Mouse (Mus musculus): Measurements from ENCODE around the gene Cdhr4. TPM values are rescaled to one million over a fixed set of nuclear protein-coding genes. Genes with fewer than 3 reads are reported as not detected.

Gene Cdhr4
- polyA plus RNA-seq, 1 experiment from 2014 or later, result 15.7 TPM

- Histone ChIP-seq H3K27me3 (replicated peaks; ENCODE audit: control insufficient read depth, insufficient read depth, low read length) (no peaks in the 10 kb centered on the region), H3K4me3 (ENCODE audit: low read depth, low read length) (no peak overlapping the region), H3K27ac (ENCODE audit: low read depth) (no peak overlapping the region), H3K9ac (ENCODE audit: low read length) (no peak overlapping the region), H3K4me1 (replicated peaks; ENCODE audit: control insufficient read depth, insufficient read depth, low read length) (no peaks in the 10 kb centered on the region), H3K9me3 (ENCODE audit: control insufficient read depth, low read length) (no peaks in the 10 kb centered on the region), H3K36me3 (ENCODE audit: control insufficient read depth, insufficient read depth, low read length) (no peaks in the 10 kb centered on the region), H3K4me2 (ENCODE audit: low read length) (no peak overlapping the region)
- no peak for ATAC-seq (replicated peaks; ENCODE audit: low FRiP score, low TSS enrichment, low read depth)
- DNase-seq (ENCODE audit: low spot score), result no peak
- 48% methylated on average over 2 of the region's 2 CpGs for WGBS
Observed at GRCm38 (mm10) chr9:107994464-107994863, 2.2 kb downstream of the Cdhr4 start.

- ATAC-seq (replicated peaks; ENCODE audit: low FRiP score, low TSS enrichment, low read depth), result no peak
- Histone ChIP-seq H3K4me2 (ENCODE audit: low read length) (no peak overlapping the region), H3K27me3 (replicated peaks; ENCODE audit: control insufficient read depth, insufficient read depth, low read length) (no peaks in the 10 kb centered on the region), H3K4me1 (replicated peaks; ENCODE audit: control insufficient read depth, insufficient read depth, low read length) (no peaks in the 10 kb centered on the region), H3K9me3 (ENCODE audit: control insufficient read depth, low read length) (no peaks in the 10 kb centered on the region), H3K9ac (ENCODE audit: low read length) (no peak overlapping the region), H3K36me3 (ENCODE audit: control insufficient read depth, insufficient read depth, low read length) (no peaks in the 10 kb centered on the region), H3K27ac (ENCODE audit: low read depth) (no peak overlapping the region), H3K4me3 (ENCODE audit: low read depth, low read length) (no peak overlapping the region)
- 94% methylated on average over 21 of the region's 21 CpGs for WGBS
- DNase-seq (ENCODE audit: low spot score), result no peak
Observed at GRCm38 (mm10) chr9:107995513-107995912, 3.2 kb downstream of the Cdhr4 start.

- WGBS, result 86% methylated on average over 5 of the region's 5 CpGs
- ATAC-seq (replicated peaks; ENCODE audit: low FRiP score, low TSS enrichment, low read depth) (no peak), DNase-seq (ENCODE audit: low spot score) (no peak)
Observed at GRCm38 (mm10) chr9:107996049-107996448, 3.8 kb downstream of the Cdhr4 start, which contains the start of gene Gm20662. Gene Gm20662 (plus strand): TSS chr9:107996349.

DNA sequence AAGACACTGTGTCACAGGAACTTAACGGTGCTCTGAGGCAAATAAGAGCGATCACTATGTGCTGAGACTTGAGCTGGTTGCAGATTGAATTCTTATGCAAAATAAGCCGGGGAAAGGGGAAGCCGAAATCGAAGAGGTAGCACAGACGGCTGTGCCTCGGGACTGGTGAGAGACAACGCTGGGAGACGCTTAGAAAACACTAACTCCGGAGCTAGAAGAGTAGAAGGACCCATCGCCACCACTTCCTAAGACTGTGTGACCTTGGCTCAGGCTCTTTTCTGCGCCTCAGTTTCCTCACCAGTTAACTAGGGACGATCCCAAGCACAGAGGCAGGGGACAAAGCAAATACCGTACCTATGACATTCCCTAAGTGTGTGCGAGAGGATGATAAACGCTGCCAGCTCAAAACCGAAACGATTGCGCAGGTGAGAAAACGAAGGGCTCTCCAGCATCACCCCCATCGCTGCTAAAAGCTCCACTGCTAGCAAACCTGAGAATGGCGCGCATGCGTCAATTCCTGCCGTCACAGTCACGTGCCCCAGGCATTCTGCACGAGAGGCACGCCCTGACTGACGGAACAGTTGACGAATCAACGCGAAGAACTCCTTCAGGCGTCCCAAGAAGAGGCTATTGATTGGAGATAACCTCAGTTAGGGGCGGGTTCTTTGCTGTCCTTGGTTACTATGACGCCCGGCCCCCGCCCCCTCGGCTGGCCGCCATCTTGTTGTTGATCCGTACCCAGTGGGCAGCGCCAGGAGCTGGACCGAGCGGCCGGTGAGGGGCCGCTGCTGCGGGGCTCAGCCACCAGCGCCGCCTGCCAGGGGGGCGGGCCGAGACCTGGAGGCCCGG is 9.8 kb downstream of the Cdhr4 start, which contains the start of gene Ip6k1:
Gene Ip6k1, plus strand, starts transcription at position 580 of the 849 bp plus-strand sequence.
- WGBS, result under 1% methylated on average over 51 of the region's 51 CpGs
- ATAC-seq (replicated peaks; ENCODE audit: low FRiP score, low TSS enrichment, low read depth) (peak; percentile 99), DNase-seq (ENCODE audit: low spot score) (peak; percentile 100)
- peak within 1 kb of the TSS; percentile 91 for H3K4me2 ChIP-seq (ENCODE audit: low read length)
- peak within 1 kb of the TSS; percentile 98 for H3K4me3 ChIP-seq (ENCODE audit: low read depth, low read length)
- H3K9me3 ChIP-seq (ENCODE audit: control insufficient read depth, low read length), result no peaks in the 10 kb centered on the region
- peak within 1 kb of the TSS; percentile 93 for H3K27ac ChIP-seq (ENCODE audit: low read depth)
- H3K27me3 ChIP-seq (replicated peaks; ENCODE audit: control insufficient read depth, insufficient read depth, low read length), result no peaks in the 10 kb centered on the region
- H3K9ac ChIP-seq (ENCODE audit: low read length), result peak within 1 kb of the TSS; percentile 93
- H3K36me3 ChIP-seq (ENCODE audit: control insufficient read depth, insufficient read depth, low read length), result no peaks in the 10 kb centered on the region
- H3K4me1 ChIP-seq (replicated peaks; ENCODE audit: control insufficient read depth, insufficient read depth, low read length), result peaks cover 19% of the 10 kb centered on the region

More at GRCm38 (mm10) chr9:107996049-107996448, 3.8 kb downstream of the Cdhr4 start, which contains the start of gene Gm20662:
- H3K36me3 ChIP-seq (ENCODE audit: control insufficient read depth, insufficient read depth, low read length), result no peaks in the 10 kb centered on the region
- H3K27me3 ChIP-seq (replicated peaks; ENCODE audit: control insufficient read depth, insufficient read depth, low read length), result no peaks in the 10 kb centered on the region
- H3K27ac ChIP-seq (ENCODE audit: low read depth), result no peak within 1 kb of the TSS
- no peak within 1 kb of the TSS for H3K4me3 ChIP-seq (ENCODE audit: low read depth, low read length)
- H3K9me3 ChIP-seq (ENCODE audit: control insufficient read depth, low read length), result no peaks in the 10 kb centered on the region
- no peaks in the 10 kb centered on the region for H3K4me1 ChIP-seq (replicated peaks; ENCODE audit: control insufficient read depth, insufficient read depth, low read length)
- H3K9ac ChIP-seq (ENCODE audit: low read length), result no peak within 1 kb of the TSS
- H3K4me2 ChIP-seq (ENCODE audit: low read length), result no peak within 1 kb of the TSS

- no peaks in the 10 kb centered on the region for H3K36me3 ChIP-seq (ENCODE audit: control insufficient read depth, insufficient read depth, low read length)
- no peaks in the 10 kb centered on the region for H3K27me3 ChIP-seq (replicated peaks; ENCODE audit: control insufficient read depth, insufficient read depth, low read length)
- under 1% methylated on average over 49 of the region's 50 CpGs for WGBS
- peak overlapping the region; percentile 82 for H3K4me2 ChIP-seq (ENCODE audit: low read length)
- H3K9me3 ChIP-seq (ENCODE audit: control insufficient read depth, low read length), result no peaks in the 10 kb centered on the region
- H3K9ac ChIP-seq (ENCODE audit: low read length), result peak overlapping the region; percentile 93
- ATAC-seq (replicated peaks; ENCODE audit: low FRiP score, low TSS enrichment, low read depth), result peak; percentile 61
- H3K4me3 ChIP-seq (ENCODE audit: low read depth, low read length), result peak overlapping the region; percentile 98
- no peak for DNase-seq (ENCODE audit: low spot score)
- peaks cover 19% of the 10 kb centered on the region for H3K4me1 ChIP-seq (replicated peaks; ENCODE audit: control insufficient read depth, insufficient read depth, low read length)
- peak overlapping the region; percentile 93 for H3K27ac ChIP-seq (ENCODE audit: low read depth)
Observed at GRCm38 (mm10) chr9:108002778-108003530, 10.7 kb downstream of the Cdhr4 start.

DNA sequence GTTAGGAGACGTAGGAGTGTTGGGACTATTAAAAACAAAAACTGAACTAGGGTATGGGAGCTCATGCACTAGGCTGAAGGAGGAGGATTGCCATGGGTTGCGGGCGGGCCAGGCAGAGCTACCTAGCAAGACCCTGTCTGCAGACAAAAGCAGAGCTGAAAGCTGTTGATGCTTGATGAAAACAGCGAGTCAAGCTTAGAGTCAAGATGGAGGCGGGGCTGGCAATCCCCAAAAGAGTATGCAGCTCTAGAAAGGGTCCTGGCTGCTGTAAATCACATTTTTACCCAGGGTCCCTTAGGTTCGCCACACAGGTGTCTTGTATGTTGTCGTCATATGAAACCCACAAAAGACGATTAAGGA is 11.2 kb downstream of the Cdhr4 start:
- WGBS, result 14% methylated on average over 8 of the region's 8 CpGs
- Histone ChIP-seq H3K9me3 (ENCODE audit: control insufficient read depth, low read length) (no peaks in the 10 kb centered on the region), H3K4me3 (ENCODE audit: low read depth, low read length) (peak overlapping the region; percentile 98), H3K27me3 (replicated peaks; ENCODE audit: control insufficient read depth, insufficient read depth, low read length) (no peaks in the 10 kb centered on the region), H3K4me2 (ENCODE audit: low read length) (peak overlapping the region; percentile 82), H3K4me1 (replicated peaks; ENCODE audit: control insufficient read depth, insufficient read depth, low read length) (peaks cover 19% of the 10 kb centered on the region), H3K9ac (ENCODE audit: low read length) (peak overlapping the region; percentile 93), H3K36me3 (ENCODE audit: control insufficient read depth, insufficient read depth, low read length) (no peaks in the 10 kb centered on the region), H3K27ac (ENCODE audit: low read depth) (peak overlapping the region; percentile 93)
- DNase-seq (ENCODE audit: low spot score), result peak; percentile 60
- ATAC-seq (replicated peaks; ENCODE audit: low FRiP score, low TSS enrichment, low read depth), result no peak

GRCm38 (mm10) chr9:108008041-108008440 is 15.7 kb downstream of the Cdhr4 start:
- Histone ChIP-seq H3K4me2 (ENCODE audit: low read length) (no peak overlapping the region), H3K36me3 (ENCODE audit: control insufficient read depth, insufficient read depth, low read length) (0 out of 2 replicates have a peak, but pooled peaks cover 6% of the 10 kb centered on the region), H3K9ac (ENCODE audit: low read length) (no peak overlapping the region), H3K27ac (ENCODE audit: low read depth) (no peak overlapping the region), H3K9me3 (ENCODE audit: control insufficient read depth, low read length) (no peaks in the 10 kb centered on the region), H3K27me3 (replicated peaks; ENCODE audit: control insufficient read depth, insufficient read depth, low read length) (no peaks in the 10 kb centered on the region), H3K4me3 (ENCODE audit: low read depth, low read length) (no peak overlapping the region), H3K4me1 (replicated peaks; ENCODE audit: control insufficient read depth, insufficient read depth, low read length) (peaks cover 13% of the 10 kb centered on the region)
- WGBS, result 91% methylated on average over 5 of the region's 5 CpGs
- no peak for ATAC-seq (replicated peaks; ENCODE audit: low FRiP score, low TSS enrichment, low read depth)
- DNase-seq (ENCODE audit: low spot score), result no peak

- H3K27ac ChIP-seq (ENCODE audit: low read depth), result no peak overlapping the region
- H3K4me1 ChIP-seq (replicated peaks; ENCODE audit: control insufficient read depth, insufficient read depth, low read length), result no peaks in the 10 kb centered on the region
- no peak for ATAC-seq (replicated peaks; ENCODE audit: low FRiP score, low TSS enrichment, low read depth)
Observed at GRCm38 (mm10) chr9:108010385-108010784, 18.1 kb downstream of the Cdhr4 start.

More at GRCm38 (mm10) chr9:108010385-108010784, 18.1 kb downstream of the Cdhr4 start:
- Histone ChIP-seq H3K27me3 (replicated peaks; ENCODE audit: control insufficient read depth, insufficient read depth, low read length) (no peaks in the 10 kb centered on the region), H3K9ac (ENCODE audit: low read length) (no peak overlapping the region), H3K9me3 (ENCODE audit: control insufficient read depth, low read length) (no peaks in the 10 kb centered on the region), H3K4me2 (ENCODE audit: low read length) (no peak overlapping the region), H3K4me3 (ENCODE audit: low read depth, low read length) (no peak overlapping the region), H3K36me3 (ENCODE audit: control insufficient read depth, insufficient read depth, low read length) (peaks cover 8% of the 10 kb centered on the region; the same call in 1 of the 2 replicates)
- DNase-seq (ENCODE audit: low spot score), result no peak
